Mouse (Mus musculus) stomach, embryonic 14.5 days (tissue): ENCODE measurements around the gene Osbpl7. TPM values are rescaled to one million over a fixed set of nuclear protein-coding genes. Genes with fewer than 3 reads are reported as not detected.

Experiments used
- ATAC-seq: fragments of 200-750 bp; cut with Nextera tagmentation; 2 replicates; pipeline ENCODE4 v1.8.0; 2017; ENCODE audit warnings: low read depth, moderate TSS enrichment; ENCODE audit not compliant: insufficient number of reproducible peaks, insufficient read depth, low FRiP score
- H3K27ac ChIP-seq: fragments of 300-500 bp; sonication (generic); 2 replicates; pipeline ENCODE4 v1.5.1; 2014; ENCODE audit warnings: mild to moderate bottlenecking, low read length, moderate library complexity, mixed read lengths
- H3K27me3 ChIP-seq: fragments of 300-500 bp; sonication (generic); 2 replicates; pipeline ENCODE4 v1.6.1; 2014; ENCODE audit warnings: low read length, control low read depth, mixed read lengths; ENCODE audit not compliant: control insufficient read depth, insufficient read depth
- H3K36me3 ChIP-seq: fragments of 300-500 bp; sonication (generic); 2 replicates; pipeline ENCODE4 v1.6.1; 2014; ENCODE audit warnings: mild to moderate bottlenecking, control low read depth, low read length, moderate library complexity, mixed read lengths; ENCODE audit not compliant: control insufficient read depth, insufficient read depth
- H3K4me1 ChIP-seq: fragments of 300-500 bp; sonication (generic); 2 replicates; pipeline ENCODE4 v1.6.1; 2014; ENCODE audit warnings: low read length, control low read depth, mixed read lengths; ENCODE audit not compliant: control insufficient read depth, insufficient read depth
- H3K4me2 ChIP-seq: fragments of 300-500 bp; sonication (generic); replicated peaks from 2 replicates; pipeline ENCODE4 v1.6.1; 2014; ENCODE audit warnings: low read depth, low read length, control low read depth
- H3K4me3 ChIP-seq: fragments of 300-500 bp; sonication (generic); 2 replicates; pipeline ENCODE4 v1.5.1; 2014; ENCODE audit warnings: low read depth, low read length, control low read depth
- H3K9ac ChIP-seq: fragments of 300-500 bp; sonication (generic); replicated peaks from 2 replicates; pipeline ENCODE4 v1.6.1; 2014; ENCODE audit warnings: low read depth, mild to moderate bottlenecking, control low read depth, low read length, moderate library complexity, mixed read lengths
- H3K9me3 ChIP-seq: fragments of 300-500 bp; sonication (generic); 2 replicates; pipeline ENCODE4 v1.6.1; 2016; ENCODE audit warnings: low read depth, low read length, control low read depth; ENCODE audit not compliant: control insufficient read depth
- WGBS: fragments of 180-500 bp; shearing (Covaris S2); extraction: QIAGEN DNeasy Blood & Tissue Kit; methylation state at CpG from one replicate; pipeline ENCODE4 v1.1.7; 2014; 5-methylcytosine and 5-hydroxymethylcytosine counted together
- polyA plus RNA-seq: library from polyadenylated mRNA; unstranded; fragments of >200 nt; fragmentation: Nextera tagmentation; extraction: Ambion mirVana; gene quantifications from 2 replicates; pipeline ENCODE4 v1.2.1, GENCODE M21; 2014

Osbpl7 gene
- polyA plus RNA-seq, 1 experiment from 2014 or later = 4.5 TPM

GRCm38 (mm10) chr11:97066656-97067360 is 16.4 kb downstream of the Osbpl7 start:
- Histone ChIP-seq H3K4me1 (no peaks in the 10 kb centered on the region), H3K36me3 (no peaks in the 10 kb centered on the region; the same call in 1 of the 2 replicates), H3K9ac (no peak overlapping the region), H3K4me2 (no peak overlapping the region), H3K27me3 (no peaks in the 10 kb centered on the region), H3K4me3 (no peak overlapping the region), H3K9me3 (no peaks in the 10 kb centered on the region), H3K27ac (no peak overlapping the region)
- 51% methylated on average over 22 of the region's 22 CpGs for WGBS
- no peak for ATAC-seq

- Histone ChIP-seq H3K4me2 (no peak overlapping the region), H3K4me3 (no peak overlapping the region), H3K9me3 (no peaks in the 10 kb centered on the region), H3K9ac (no peak overlapping the region), H3K4me1 (no peaks in the 10 kb centered on the region), H3K36me3 (no peaks in the 10 kb centered on the region; the same call in 1 of the 2 replicates), H3K27me3 (no peaks in the 10 kb centered on the region), H3K27ac (no peak overlapping the region)
- no peak for ATAC-seq
- 61% methylated on average over 1 of the region's 1 CpGs for WGBS
Measured at GRCm38 (mm10) chr11:97069333-97069732, 18.9 kb downstream of the Osbpl7 start.

GRCm38 (mm10) chr11:97069770-97070169 is 19.3 kb downstream of the Osbpl7 start:
- no peaks in the 10 kb centered on the region; the same call in 1 of the 2 replicates for H3K36me3 ChIP-seq
- no peak overlapping the region for H3K4me2 ChIP-seq
- no peak for ATAC-seq
- no peaks in the 10 kb centered on the region for H3K4me1 ChIP-seq
- H3K27me3 ChIP-seq = no peaks in the 10 kb centered on the region
- H3K4me3 ChIP-seq = no peak overlapping the region
- no peak overlapping the region for H3K9ac ChIP-seq
- 76% methylated on average over 2 of the region's 2 CpGs for WGBS
- no peak overlapping the region for H3K27ac ChIP-seq
- no peaks in the 10 kb centered on the region for H3K9me3 ChIP-seq

- Histone ChIP-seq H3K4me1 (no peaks in the 10 kb centered on the region), H3K36me3 (no peaks in the 10 kb centered on the region; the same call in 1 of the 2 replicates), H3K9me3 (no peaks in the 10 kb centered on the region), H3K27me3 (no peaks in the 10 kb centered on the region), H3K9ac (no peak overlapping the region), H3K4me3 (no peak overlapping the region), H3K27ac (no peak overlapping the region), H3K4me2 (no peak overlapping the region)
- WGBS = 50% methylated on average over 1 of the region's 1 CpGs
- ATAC-seq = no peak
Measured at GRCm38 (mm10) chr11:97071129-97071528, 20.7 kb downstream of the Osbpl7 start.

GRCm38 (mm10) chr11:97072533-97072932 is 22.1 kb downstream of the Osbpl7 start:
- Histone ChIP-seq H3K27me3 (no peaks in the 10 kb centered on the region), H3K4me2 (no peak overlapping the region), H3K4me1 (no peaks in the 10 kb centered on the region), H3K4me3 (no peak overlapping the region), H3K36me3 (no peaks in the 10 kb centered on the region; the same call in 1 of the 2 replicates), H3K9ac (no peak overlapping the region), H3K9me3 (no peaks in the 10 kb centered on the region), H3K27ac (no peak overlapping the region)
- 26% methylated on average over 3 of the region's 3 CpGs for WGBS
- no peak for ATAC-seq

GRCm38 (mm10) chr11:97074235-97074634 is 23.8 kb downstream of the Osbpl7 start:
- Histone ChIP-seq H3K27ac (no peak overlapping the region), H3K4me2 (no peak overlapping the region), H3K36me3 (no peaks in the 10 kb centered on the region), H3K4me3 (no peak overlapping the region), H3K9ac (no peak overlapping the region), H3K27me3 (no peaks in the 10 kb centered on the region), H3K9me3 (no peaks in the 10 kb centered on the region), H3K4me1 (no peaks in the 10 kb centered on the region)
- no peak for ATAC-seq
- 66% methylated on average over 8 of the region's 8 CpGs for WGBS

- H3K36me3 ChIP-seq = no peaks in the 10 kb centered on the region
- no peak overlapping the region for H3K4me3 ChIP-seq
- H3K4me2 ChIP-seq = no peak overlapping the region
- no peaks in the 10 kb centered on the region for H3K27me3 ChIP-seq
- no peak for ATAC-seq
- 44% methylated on average over 4 of the region's 4 CpGs for WGBS
- no peak overlapping the region for H3K27ac ChIP-seq
- no peak overlapping the region for H3K9ac ChIP-seq
- no peaks in the 10 kb centered on the region for H3K9me3 ChIP-seq
- H3K4me1 ChIP-seq = no peaks in the 10 kb centered on the region
Measured at GRCm38 (mm10) chr11:97078751-97079150, 28.3 kb downstream of the Osbpl7 start.

GRCm38 (mm10) chr11:97080291-97080690 is 29.9 kb downstream of the Osbpl7 start:
- ATAC-seq = no peak
- no peaks in the 10 kb centered on the region for H3K27me3 ChIP-seq
- no peaks in the 10 kb centered on the region for H3K36me3 ChIP-seq
- no peaks in the 10 kb centered on the region for H3K9me3 ChIP-seq
- 33% methylated on average over 9 of the region's 9 CpGs for WGBS
- H3K4me1 ChIP-seq = no peaks in the 10 kb centered on the region
- no peak overlapping the region for H3K9ac ChIP-seq
- no peak overlapping the region for H3K27ac ChIP-seq
- no peak overlapping the region for H3K4me3 ChIP-seq
- H3K4me2 ChIP-seq = no peak overlapping the region

- ATAC-seq = no peak
- H3K4me3 ChIP-seq = no peak overlapping the region
- no peak overlapping the region for H3K9ac ChIP-seq
- H3K27ac ChIP-seq = no peak overlapping the region
- H3K9me3 ChIP-seq = no peaks in the 10 kb centered on the region
- no peaks in the 10 kb centered on the region for H3K4me1 ChIP-seq
- no peaks in the 10 kb centered on the region for H3K27me3 ChIP-seq
- 37% methylated on average over 11 of the region's 11 CpGs for WGBS
- H3K36me3 ChIP-seq = no peaks in the 10 kb centered on the region
- H3K4me2 ChIP-seq = no peak overlapping the region
Measured at GRCm38 (mm10) chr11:97082977-97083376, 32.5 kb downstream of the Osbpl7 start.
